Mouse (Mus musculus) cortical plate, adult 2 months (tissue): ENCODE measurements around the gene Arid3a. TPM values are rescaled to one million over a fixed set of nuclear protein-coding genes. Genes with fewer than 3 reads are reported as not detected.

ENCODE experiments used
- H3K27ac ChIP-seq: fragments of 200-500 bp; 2 replicates; pipeline ENCODE4 v1.5.1; 2012; ENCODE audit warnings: low read length, control low read depth, inconsistent platforms; ENCODE audit not compliant: insufficient read depth
- H3K4me1 ChIP-seq: fragments of 200-500 bp; 2 replicates; pipeline ENCODE4 v1.6.1; 2011; ENCODE audit warnings: low read length; ENCODE audit not compliant: control insufficient read depth, insufficient read depth
- H3K4me3 ChIP-seq: fragments of 200-500 bp; 2 replicates; pipeline ENCODE4 v1.5.1; 2011; ENCODE audit warnings: mild to moderate bottlenecking, low read length, control low read depth; ENCODE audit not compliant: insufficient read depth
- CTCF ChIP-seq: fragments of 200-500 bp; IDR thresholded peaks from 2 replicates; pipeline ENCODE4 v1.5.1; 2011; ENCODE audit warnings: mild to moderate bottlenecking, control low read depth, low read length; ENCODE audit not compliant: insufficient read depth; ENCODE audit errors: extremely low read depth
- POLR2A ChIP-seq: fragments of 200-500 bp; IDR thresholded peaks from 2 replicates; pipeline ENCODE4 v1.6.1; 2011; ENCODE audit warnings: mild to moderate bottlenecking, low read length, control low read depth; ENCODE audit not compliant: insufficient read depth; ENCODE audit errors: extremely low read depth
- polyA plus RNA-seq: library from polyadenylated mRNA; depleted of rRNA; stranded (reverse); fragments of >200 nt; gene quantifications from 2 replicates; pipeline ENCODE4 v1.2.3, GENCODE M21; 2012; rRNA removed

Gene Arid3a
- polyA plus RNA-seq, 1 experiment: 3.1 TPM

- Histone ChIP-seq H3K4me1 (no peaks in the 10 kb centered on the region), H3K27ac (no peak within 1 kb of the TSS), H3K4me3 (peak within 1 kb of the TSS; percentile 73)
- TF ChIP-seq POLR2A (0 out of 2 replicates have a peak, but pooled peaks have one; percentile 19), CTCF (no peak)
These were observed 69.6 kb downstream of the Arid3a start, which contains the start of gene Abca7 for GRCm38 (mm10) chr10:79996272-79997033. Abca7 (plus strand) TSS chr10:79996494.

- H3K4me3 ChIP-seq: peak overlapping the region; percentile 73
- no peaks in the 10 kb centered on the region for H3K4me1 ChIP-seq
- no peak overlapping the region for H3K27ac ChIP-seq
- TF ChIP-seq CTCF (no peak), POLR2A (no peak)
These were observed 70.4 kb downstream of the Arid3a start for GRCm38 (mm10) chr10:79997034-79997760.

- TF ChIP-seq CTCF: no peak
- no peak for TF ChIP-seq POLR2A
- Histone ChIP-seq H3K27ac (no peak overlapping the region), H3K4me3 (peak overlapping the region; percentile 73), H3K4me1 (no peaks in the 10 kb centered on the region)
These were observed 71.0 kb downstream of the Arid3a start for GRCm38 (mm10) chr10:79997819-79998218.

- Histone ChIP-seq H3K4me3 (no peak overlapping the region), H3K4me1 (no peaks in the 10 kb centered on the region), H3K27ac (no peak overlapping the region)
- TF ChIP-seq CTCF: no peak
- no peak for TF ChIP-seq POLR2A
These were observed 75.1 kb downstream of the Arid3a start for GRCm38 (mm10) chr10:80001945-80002344.

GRCm38 (mm10) chr10:80002829-80003228, 76.0 kb downstream of the Arid3a start:
- no peak for TF ChIP-seq POLR2A
- no peak for TF ChIP-seq CTCF
- Histone ChIP-seq H3K4me3 (no peak overlapping the region), H3K4me1 (no peaks in the 10 kb centered on the region), H3K27ac (no peak overlapping the region)

GRCm38 (mm10) chr10:80003374-80004232, 76.8 kb downstream of the Arid3a start:
- no peaks in the 10 kb centered on the region for H3K4me1 ChIP-seq
- TF ChIP-seq CTCF (no peak), POLR2A (no peak)
- no peak overlapping the region for H3K4me3 ChIP-seq
- H3K27ac ChIP-seq: no peak overlapping the region

- TF ChIP-seq POLR2A (no peak), CTCF (no peak)
- no peaks in the 10 kb centered on the region for H3K4me1 ChIP-seq
- H3K27ac ChIP-seq: no peak overlapping the region
- no peak overlapping the region for H3K4me3 ChIP-seq
These were observed 77.4 kb downstream of the Arid3a start for GRCm38 (mm10) chr10:80004233-80004705.

Other genes starting within 250 kb of the Arid3a start
- gene Cdc34, start 244.8 kb upstream of the Arid3a start, polyA plus RNA-seq: 110 TPM in 2 replicates
- 1.1 and 1.4 TPM in 2 replicates for gene Gzmm, start 238.0 kb upstream of the Arid3a start, polyA plus RNA-seq
- 1,018 and 1,074 TPM in 2 replicates for gene Bsg, start 222.6 kb upstream of the Arid3a start, polyA plus RNA-seq
- 123 and 128 TPM in 2 replicates for gene Hcn2, start 210.4 kb upstream of the Arid3a start, polyA plus RNA-seq
- gene Polrmt, start 180.5 kb upstream of the Arid3a start, polyA plus RNA-seq: 51.6 and 54.9 TPM in 2 replicates
- gene Fgf22, start 172.0 kb upstream of the Arid3a start, polyA plus RNA-seq: 6.5 and 9.7 TPM in 2 replicates
- gene Rnf126, start 160.1 kb upstream of the Arid3a start, polyA plus RNA-seq: 157 TPM in 2 replicates
- gene Fstl3, start 149.8 kb upstream of the Arid3a start, polyA plus RNA-seq: 5.7 and 5.9 TPM in 2 replicates
- gene Prss57, start 136.1 kb upstream of the Arid3a start, polyA plus RNA-seq: 1.4 and 2.1 TPM in 2 replicates
- gene Palm, start 133.5 kb upstream of the Arid3a start, polyA plus RNA-seq: 294 and 331 TPM in 2 replicates
- 0.13 and 0.21 TPM in 2 replicates for gene Misp, start 106.1 kb upstream of the Arid3a start, polyA plus RNA-seq
- gene Ptbp1, start 72.6 kb upstream of the Arid3a start, polyA plus RNA-seq: 53.3 and 54.1 TPM in 2 replicates
- 4.3 and 5.2 TPM in 2 replicates for gene Prtn3, start 52.6 kb upstream of the Arid3a start, polyA plus RNA-seq
- gene Plppr3, start 52.4 kb upstream of the Arid3a start, polyA plus RNA-seq: 79.9 and 80.5 TPM in 2 replicates
- not detected in 2 replicates for gene Elane, start 40.8 kb upstream of the Arid3a start, polyA plus RNA-seq
- gene Cfd, start 36.2 kb upstream of the Arid3a start, polyA plus RNA-seq: 0.40 and 1.6 TPM in 2 replicates
- gene Med16, start 18.1 kb upstream of the Arid3a start, polyA plus RNA-seq: 64.8 and 68.2 TPM in 2 replicates
- gene Gm26602, start 16.2 kb upstream of the Arid3a start, polyA plus RNA-seq: not detected in 2 replicates
- gene Kiss1r, start 10.1 kb upstream of the Arid3a start, polyA plus RNA-seq: 12.1 and 12.5 TPM in 2 replicates
- gene R3hdm4, start 5.8 kb upstream of the Arid3a start, polyA plus RNA-seq: 425 TPM in 2 replicates
- gene Wdr18, start 33.1 kb downstream of the Arid3a start, polyA plus RNA-seq: 60.9 and 63.2 TPM in 2 replicates
- 0.21 and 0.40 TPM in 2 replicates for gene Grin3b, start 43.7 kb downstream of the Arid3a start, polyA plus RNA-seq
- 168 and 183 TPM in 2 replicates for gene Tmem259, start 57.3 kb downstream of the Arid3a start, polyA plus RNA-seq
- gene Cnn2, start 61.5 kb downstream of the Arid3a start, polyA plus RNA-seq: 8.0 and 9.0 TPM in 2 replicates
- 10.9 and 11.5 TPM in 2 replicates for gene Abca7, start 69.5 kb downstream of the Arid3a start, polyA plus RNA-seq
- 6.6 and 7.2 TPM in 2 replicates for gene Arhgap45, start 89.6 kb downstream of the Arid3a start, polyA plus RNA-seq
- gene Polr2e, start 112.8 kb downstream of the Arid3a start, polyA plus RNA-seq: 236 and 245 TPM in 2 replicates
- 890 and 934 TPM in 2 replicates for gene Gpx4, start 120.1 kb downstream of the Arid3a start, polyA plus RNA-seq
- 22.9 and 24.4 TPM in 2 replicates for gene Sbno2, start 178.5 kb downstream of the Arid3a start, polyA plus RNA-seq
- gene Stk11, start 188.8 kb downstream of the Arid3a start, polyA plus RNA-seq: 91.8 and 94.2 TPM in 2 replicates
- 620 and 641 TPM in 2 replicates for gene Atp5d, start 211.6 kb downstream of the Arid3a start, polyA plus RNA-seq
- 274 and 285 TPM in 2 replicates for gene Cbarp, start 213.8 kb downstream of the Arid3a start, polyA plus RNA-seq
- gene Midn, start 221.2 kb downstream of the Arid3a start, polyA plus RNA-seq: 26.6 and 33.8 TPM in 2 replicates
- 150 and 180 TPM in 2 replicates for gene Cirbp, start 238.9 kb downstream of the Arid3a start, polyA plus RNA-seq
- 13.1 and 13.9 TPM in 2 replicates for gene 1600002K03Rik, start 245.9 kb downstream of the Arid3a start, polyA plus RNA-seq